Mouse (Mus musculus) right cerebral cortex, postnatal 4 days (tissue): Measurements from ENCODE around the gene Foxk2.

Experiments used
- DNase-seq: peaks from one replicate; pipeline ENCODE4 v3.0.0-alpha.2; 2022

Gene Foxk2

DNA sequence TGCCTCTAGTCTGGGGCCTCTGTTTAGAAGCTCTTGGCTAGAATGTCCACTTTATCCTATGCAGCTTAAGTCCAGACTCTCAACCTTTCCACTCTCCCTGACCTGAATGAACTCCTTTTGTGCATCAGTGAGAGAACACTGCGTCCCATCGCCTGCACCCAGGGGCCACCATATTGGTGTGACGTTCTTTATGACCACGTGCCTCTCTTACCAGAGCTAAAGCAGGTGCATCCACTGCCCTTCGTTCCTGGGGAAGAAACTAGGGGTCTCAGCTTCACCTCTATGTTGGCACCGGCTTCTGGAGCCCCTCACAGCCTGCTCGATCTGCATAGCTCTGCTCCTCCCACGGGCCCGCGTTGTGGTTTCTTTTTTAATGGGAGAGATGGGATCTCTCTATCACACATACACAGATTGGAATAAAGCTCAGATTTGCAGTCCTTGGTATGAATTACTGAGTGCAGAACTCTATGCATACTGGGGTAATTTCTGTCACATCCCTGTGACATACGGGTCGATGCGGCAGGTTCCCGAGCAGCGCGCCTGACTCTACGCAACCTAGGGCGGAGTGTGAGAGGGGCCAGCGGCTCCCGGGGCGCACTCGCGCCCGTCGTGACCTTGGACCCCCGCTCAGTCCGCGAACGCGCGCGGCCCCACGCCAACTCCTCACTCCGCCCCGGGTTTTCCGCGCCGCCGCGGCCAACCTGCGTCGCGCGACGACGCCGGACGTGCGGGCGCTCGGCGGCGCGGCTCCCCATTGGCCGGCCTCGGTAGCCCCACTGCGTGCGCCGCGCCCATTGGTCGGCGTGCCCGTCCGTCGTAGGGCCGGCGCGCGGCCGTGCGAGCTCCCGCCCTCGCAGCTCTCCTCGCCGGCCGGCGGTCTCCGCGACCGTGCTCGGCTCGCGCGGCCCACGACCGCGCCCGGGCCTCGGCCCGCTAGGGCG, at the start of gene Foxk2:
Gene Foxk2, plus strand, starts transcription at position 831 of the 941 bp plus-strand sequence.
- DNase-seq, result peak; percentile 96

- no peak for DNase-seq
Measured at GRCm38 (mm10) chr11:121216831-121217230, 43.0 kb upstream of the Foxk2 start.

DNA sequence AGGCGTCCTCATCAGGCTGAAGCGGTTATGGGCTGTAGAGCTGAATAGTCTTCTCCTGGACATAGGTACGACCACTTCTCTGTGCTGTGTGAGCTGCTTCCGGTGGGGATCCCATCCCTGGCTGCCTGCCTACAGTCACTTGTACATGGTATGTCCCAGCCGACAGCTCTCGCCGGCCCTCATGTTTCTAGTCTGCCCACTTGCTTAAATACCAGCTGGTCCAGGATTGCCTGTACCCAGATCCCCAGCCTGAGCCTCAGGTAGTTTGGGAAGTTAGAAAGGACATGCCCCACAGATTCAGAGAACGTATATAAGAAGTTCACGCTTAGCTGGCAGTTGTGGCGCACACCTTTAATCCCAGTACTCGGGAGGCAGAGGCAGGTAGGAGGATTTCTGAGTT, 40.0 kb upstream of the Foxk2 start:
- no peak for DNase-seq

- DNase-seq, result no peak
Measured at GRCm38 (mm10) chr11:121220771-121221170, 39.0 kb upstream of the Foxk2 start.

- DNase-seq, result no peak
Measured at GRCm38 (mm10) chr11:121221321-121222010, 38.3 kb upstream of the Foxk2 start.

- no peak for DNase-seq
Measured at GRCm38 (mm10) chr11:121228129-121229017, 31.4 kb upstream of the Foxk2 start.

DNA sequence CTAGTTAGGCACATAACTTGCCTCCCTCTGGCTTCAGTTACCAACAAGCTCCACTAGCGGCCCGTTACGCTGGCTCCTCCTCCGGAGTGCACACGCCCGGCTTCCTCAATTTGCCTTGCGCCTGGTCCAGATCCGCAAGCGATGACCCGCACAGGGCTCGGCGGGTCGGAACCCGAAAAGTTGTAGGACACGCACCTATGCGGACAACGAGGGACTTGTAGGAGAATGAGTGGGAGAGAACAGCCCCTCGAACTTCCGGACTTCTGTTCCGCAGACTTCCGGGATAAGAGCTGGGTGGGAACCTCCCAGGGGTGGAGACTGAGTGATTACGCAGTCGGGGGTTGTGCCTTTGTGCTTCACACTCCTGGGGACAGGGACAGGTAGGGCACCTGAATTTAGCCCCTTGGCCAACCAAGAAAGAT, 30.8 kb upstream of the Foxk2 start, which contains the start of gene Cybc1:
Gene Cybc1, minus strand, starts transcription at position 305 of the 422 bp plus-strand sequence.
- peak; percentile 55 for DNase-seq

GRCm38 (mm10) chr11:121231191-121231590, 28.6 kb upstream of the Foxk2 start:
- no peak for DNase-seq

GRCm38 (mm10) chr11:121231628-121232291, 28.0 kb upstream of the Foxk2 start:
- DNase-seq, result no peak

- no peak for DNase-seq
Measured at GRCm38 (mm10) chr11:121232706-121233105, 27.1 kb upstream of the Foxk2 start.

DNA sequence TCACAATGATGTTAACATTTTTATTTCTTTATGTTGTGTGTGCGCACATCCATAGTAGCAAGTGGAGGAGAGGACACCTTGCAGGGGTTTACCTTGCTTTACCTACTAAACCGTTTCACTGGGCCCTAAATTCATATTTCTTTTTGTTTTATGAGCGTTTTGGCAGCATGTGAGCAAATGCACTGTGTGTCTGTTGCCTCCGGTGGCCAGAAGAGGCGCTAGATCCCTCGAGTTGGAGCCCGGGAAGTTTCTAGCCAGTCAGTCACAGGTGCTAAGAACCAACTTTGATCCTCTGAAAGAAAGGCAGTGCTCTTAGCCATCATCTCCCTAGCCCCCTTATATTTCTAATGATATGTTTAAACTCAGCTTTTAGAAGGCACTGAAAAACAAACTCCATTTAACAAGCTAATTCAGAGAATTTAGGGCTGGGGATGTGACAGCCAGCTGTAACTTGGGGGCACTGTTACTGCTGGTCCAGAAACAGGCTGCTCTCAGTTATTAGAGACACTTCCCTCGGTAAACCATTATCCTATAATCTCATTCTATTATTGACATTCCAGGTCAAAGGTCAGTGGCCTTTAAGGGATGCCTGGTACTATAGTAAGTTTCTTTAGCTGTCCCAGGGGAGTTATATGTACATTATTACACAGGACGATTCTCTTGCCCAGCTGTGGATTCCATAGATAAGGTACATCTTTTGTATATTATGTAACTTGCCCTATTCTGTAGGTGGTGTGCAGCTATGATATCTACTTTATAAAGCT, 24.1 kb upstream of the Foxk2 start:
- DNase-seq, result peak; percentile 44

- DNase-seq, result peak; percentile 93
Measured at GRCm38 (mm10) chr11:121236564-121237344, 23.0 kb upstream of the Foxk2 start, which contains the start of gene Narf. Narf (plus strand) TSS chr11:121237253.

DNA sequence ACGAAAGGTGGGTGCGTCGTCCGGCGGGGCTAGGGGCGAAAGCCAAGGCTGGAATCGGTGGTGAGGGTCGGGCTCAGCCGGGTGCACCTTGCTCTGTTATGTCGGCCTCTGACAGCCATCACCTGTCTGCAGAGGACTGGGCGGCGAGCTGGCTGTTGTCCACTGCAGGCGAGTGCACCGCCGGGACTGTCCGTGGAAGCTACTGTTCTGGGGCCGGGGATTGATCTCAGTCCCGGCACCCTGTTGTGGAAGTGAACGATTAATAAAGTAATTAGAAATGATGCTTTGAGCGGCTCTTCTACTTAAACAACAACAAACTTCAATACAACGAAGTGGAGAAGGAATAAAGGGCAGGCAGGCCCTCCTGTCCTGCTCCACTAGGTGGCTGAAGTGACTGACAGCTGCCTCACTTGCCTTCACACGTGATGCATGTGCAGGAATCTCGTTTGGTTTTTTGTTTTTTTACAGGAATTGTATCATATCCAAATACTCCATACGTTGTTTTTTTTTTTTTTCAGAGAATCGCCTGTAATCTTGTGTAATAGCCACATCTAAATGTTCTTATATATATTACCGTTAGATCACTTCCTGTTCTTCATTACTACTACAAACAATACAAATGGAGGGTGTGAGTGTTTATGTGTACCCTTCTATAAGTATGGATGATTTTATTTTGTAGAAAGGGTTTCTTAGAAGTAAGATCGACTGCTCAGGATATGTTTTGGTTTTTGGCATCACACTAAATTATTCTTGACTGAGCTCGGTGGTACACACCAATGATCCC, 22.3 kb upstream of the Foxk2 start:
- peak; percentile 32 for DNase-seq

- no peak for DNase-seq
Measured at GRCm38 (mm10) chr11:121239669-121240068, 20.1 kb upstream of the Foxk2 start.

DNA sequence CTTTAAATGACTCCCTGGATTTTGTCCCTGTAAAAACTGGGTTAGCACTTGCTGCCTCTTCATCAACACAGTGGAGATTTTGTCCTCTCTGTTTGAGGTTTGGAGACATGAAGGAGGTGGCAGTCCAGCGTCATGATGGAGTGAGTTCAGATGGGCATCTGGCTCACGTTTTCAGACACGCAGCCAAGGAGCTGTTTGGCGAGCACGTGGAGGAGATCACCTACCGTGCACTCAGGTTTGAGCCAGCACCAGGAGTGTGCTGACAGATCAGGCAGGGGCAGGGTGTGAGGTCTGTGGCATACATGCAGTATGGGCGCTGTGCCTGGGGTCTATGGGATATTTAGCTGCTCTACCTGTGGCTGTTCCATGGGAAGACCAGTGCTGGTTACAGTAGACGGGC, 9.6 kb upstream of the Foxk2 start:
- DNase-seq, result no peak

DNA sequence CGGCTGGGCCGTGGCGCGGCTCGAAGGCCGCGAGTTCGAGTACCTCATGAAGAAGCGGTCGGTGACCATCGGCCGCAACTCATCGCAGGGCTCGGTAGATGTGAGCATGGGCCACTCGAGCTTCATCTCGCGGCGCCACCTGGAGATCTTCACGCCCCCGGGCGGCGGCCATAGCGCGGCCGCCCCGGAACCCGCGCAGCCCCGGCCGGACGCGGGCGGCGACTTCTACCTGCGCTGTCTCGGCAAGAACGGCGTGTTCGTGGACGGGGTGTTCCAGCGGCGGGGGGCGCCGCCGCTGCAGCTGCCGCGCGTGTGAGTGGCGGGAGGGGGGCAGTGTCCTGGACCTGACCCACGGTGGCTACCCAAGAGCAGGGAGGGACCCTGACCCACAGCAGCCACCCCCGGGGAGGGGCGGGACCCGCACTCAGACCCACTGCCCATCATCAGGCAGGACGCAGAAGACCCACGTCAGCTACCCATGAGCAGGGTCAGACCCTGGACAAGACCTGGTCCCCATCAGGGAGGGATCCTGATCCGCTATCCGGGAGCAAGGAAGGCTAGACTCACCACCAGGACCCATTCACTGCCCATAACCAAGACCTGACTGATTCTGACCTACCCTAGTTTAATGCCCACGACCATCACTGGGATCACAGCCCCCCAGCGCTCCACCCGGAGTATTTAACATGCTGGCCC, 569 bp downstream of the Foxk2 start:
- DNase-seq, result peak; percentile 26

DNA sequence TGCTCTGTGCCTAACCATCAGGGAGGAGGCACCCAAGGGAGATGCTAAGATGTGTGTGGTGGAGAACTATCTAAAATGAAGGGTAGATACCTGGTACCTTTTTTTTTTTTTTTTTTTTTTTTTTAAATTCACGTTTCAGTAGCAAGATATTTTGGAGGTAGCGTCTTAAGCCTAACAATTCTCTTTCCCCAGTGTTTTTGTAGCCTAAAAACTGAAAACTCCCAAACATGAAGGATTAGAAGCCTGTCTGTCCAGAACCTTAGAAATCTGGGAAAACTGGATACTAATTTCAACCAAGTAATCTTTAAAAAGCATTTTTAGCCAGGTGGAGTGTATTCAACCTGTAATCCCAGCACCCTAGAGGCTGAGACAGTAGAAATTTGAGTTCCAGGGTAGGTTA, 1.3 kb downstream of the Foxk2 start:
- DNase-seq, result no peak

DNA sequence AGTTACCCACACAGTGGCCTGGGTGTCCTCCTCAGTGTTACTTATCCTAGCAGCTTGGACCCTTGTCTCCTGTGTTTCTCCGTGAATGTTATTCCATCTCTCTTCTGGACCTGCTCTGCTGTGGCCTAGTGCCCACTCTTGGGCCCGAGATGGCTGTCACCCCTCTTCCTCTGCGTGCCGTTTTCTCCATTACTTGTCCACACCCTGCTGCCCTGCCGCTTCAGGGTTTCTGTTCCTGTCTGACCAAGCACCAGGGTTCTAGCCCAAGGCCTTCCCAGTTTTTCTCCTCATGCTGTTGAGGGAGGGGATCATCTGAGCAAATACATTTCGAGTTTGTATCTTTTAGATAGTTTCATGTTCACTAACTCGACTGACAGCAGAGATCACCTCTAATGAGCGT, 17.7 kb downstream of the Foxk2 start:
- DNase-seq, result no peak

GRCm38 (mm10) chr11:121278011-121278410, 18.2 kb downstream of the Foxk2 start:
- DNase-seq, result no peak
